Mouse (Mus musculus) right cerebral cortex, postnatal 14 days (tissue): ENCODE results near the gene 5031439G07Rik.

ENCODE experiments used
- DNase-seq: peaks from one replicate; pipeline ENCODE4 v3.0.0; 2022

The 5031439G07Rik gene

GRCm38 (mm10) chr15:84994498-84994897, 6.1 kb upstream of the 5031439G07Rik start:
- no peak for DNase-seq

- no peak for DNase-seq
These were observed 1.4 kb upstream of the 5031439G07Rik start for GRCm38 (mm10) chr15:84989771-84990170.

- DNase-seq, result no peak
These were observed 747 bp upstream of the 5031439G07Rik start for GRCm38 (mm10) chr15:84989098-84989497.

DNA sequence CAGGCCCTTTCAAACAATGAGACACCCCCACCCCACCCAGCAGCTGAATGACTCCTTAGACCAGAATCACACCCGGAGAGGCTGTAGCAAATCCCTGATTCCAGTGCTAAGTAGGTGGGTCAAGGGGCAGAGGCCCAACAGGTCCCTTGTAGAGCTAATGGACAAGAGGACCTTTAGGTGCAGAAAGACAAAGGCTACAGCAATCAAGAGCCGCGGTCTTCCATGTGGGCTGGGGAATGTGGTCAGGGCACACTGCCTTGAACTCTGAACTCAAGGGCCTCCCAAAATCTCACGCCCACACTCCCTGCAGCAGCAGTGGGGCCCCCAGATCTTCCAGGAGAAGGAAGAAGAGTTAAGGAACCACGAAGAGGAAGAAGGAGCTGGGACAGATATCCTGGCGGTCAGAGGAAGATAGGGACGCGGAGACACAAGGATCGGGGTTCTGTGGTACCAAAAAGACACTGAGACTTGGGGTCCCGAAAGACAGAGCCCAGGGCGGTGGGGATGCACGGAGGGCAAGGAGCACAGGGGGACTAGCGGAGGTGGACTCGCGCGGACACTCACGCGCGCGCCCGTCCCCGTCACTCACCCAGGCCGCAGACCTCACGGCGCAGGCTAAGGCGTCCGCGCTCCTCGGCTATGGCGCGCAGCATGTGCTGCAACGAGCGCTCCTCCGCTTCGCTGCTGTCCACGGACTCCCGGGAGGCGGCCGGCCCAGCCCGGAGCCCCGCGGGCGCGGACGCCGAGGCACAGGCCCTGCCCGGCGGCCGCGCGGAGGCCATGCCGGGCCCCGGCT, 1.1 kb downstream of the 5031439G07Rik start:
- peak; percentile 47 for DNase-seq

GRCm38 (mm10) chr15:84986171-84987019, 2.0 kb downstream of the 5031439G07Rik start:
- DNase-seq, result no peak

GRCm38 (mm10) chr15:84985516-84986160, 2.7 kb downstream of the 5031439G07Rik start:
- DNase-seq, result no peak

GRCm38 (mm10) chr15:84983721-84984120, 4.6 kb downstream of the 5031439G07Rik start:
- DNase-seq, result no peak

DNA sequence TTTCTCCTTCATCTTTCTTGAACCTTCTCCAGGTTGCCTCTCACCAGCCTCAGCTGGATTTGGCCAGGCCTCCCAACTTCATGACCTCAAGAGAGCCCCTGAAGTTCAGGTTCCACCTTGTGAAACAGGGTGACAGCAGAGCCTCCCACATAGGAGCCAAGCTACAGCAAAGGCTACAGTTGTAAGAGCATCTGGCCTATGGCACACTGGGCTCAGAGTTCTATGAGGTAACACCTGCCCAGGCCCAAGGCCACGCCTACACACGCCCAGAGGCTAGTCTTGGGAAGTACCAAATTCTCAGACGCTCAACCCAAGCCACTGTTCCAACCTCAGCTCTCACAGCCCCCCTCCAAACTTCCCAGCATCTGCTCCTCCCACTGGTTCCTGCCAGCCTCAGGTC, 5.5 kb downstream of the 5031439G07Rik start:
- DNase-seq, result no peak

GRCm38 (mm10) chr15:84981609-84982313, 6.6 kb downstream of the 5031439G07Rik start:
- no peak for DNase-seq

GRCm38 (mm10) chr15:84975729-84976128, 12.6 kb downstream of the 5031439G07Rik start:
- DNase-seq, result peak; percentile 50

- DNase-seq, result no peak
These were observed 14.8 kb downstream of the 5031439G07Rik start for GRCm38 (mm10) chr15:84973544-84973871.

DNA sequence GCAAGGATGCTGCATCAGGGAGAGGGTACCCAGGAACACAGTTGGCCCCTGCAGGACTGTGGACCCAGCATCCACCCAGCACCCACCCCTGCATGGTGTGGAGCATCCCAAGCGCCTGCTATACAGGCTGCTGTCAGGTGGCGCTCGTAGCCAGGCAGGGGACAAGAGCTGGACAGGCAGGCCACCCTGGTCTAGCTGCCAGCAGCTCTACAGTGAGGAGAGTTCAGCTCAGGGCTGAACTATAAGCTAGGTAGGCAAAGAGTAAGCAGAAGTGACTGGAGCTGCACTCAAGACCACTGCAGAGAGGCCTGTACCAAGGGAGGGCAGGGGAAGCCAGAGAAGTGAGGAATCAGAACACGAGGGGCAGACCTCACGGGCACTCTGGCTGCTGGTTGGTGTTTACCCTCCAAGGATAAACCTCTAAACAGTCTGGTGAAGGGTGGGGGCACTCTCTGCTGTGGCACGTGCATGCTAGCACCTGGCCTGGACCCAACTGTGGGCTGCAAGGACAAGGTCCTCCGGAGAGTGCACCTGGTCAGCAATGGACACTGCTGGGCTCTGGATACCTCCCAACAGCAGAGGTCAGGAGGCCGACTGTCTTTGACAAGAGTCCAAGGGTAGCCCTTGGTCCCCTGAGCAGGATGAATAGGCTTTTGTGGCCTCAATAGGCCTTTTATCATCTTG, 15.3 kb downstream of the 5031439G07Rik start:
- no peak for DNase-seq

GRCm38 (mm10) chr15:84968534-84968933, 19.8 kb downstream of the 5031439G07Rik start:
- no peak for DNase-seq

DNA sequence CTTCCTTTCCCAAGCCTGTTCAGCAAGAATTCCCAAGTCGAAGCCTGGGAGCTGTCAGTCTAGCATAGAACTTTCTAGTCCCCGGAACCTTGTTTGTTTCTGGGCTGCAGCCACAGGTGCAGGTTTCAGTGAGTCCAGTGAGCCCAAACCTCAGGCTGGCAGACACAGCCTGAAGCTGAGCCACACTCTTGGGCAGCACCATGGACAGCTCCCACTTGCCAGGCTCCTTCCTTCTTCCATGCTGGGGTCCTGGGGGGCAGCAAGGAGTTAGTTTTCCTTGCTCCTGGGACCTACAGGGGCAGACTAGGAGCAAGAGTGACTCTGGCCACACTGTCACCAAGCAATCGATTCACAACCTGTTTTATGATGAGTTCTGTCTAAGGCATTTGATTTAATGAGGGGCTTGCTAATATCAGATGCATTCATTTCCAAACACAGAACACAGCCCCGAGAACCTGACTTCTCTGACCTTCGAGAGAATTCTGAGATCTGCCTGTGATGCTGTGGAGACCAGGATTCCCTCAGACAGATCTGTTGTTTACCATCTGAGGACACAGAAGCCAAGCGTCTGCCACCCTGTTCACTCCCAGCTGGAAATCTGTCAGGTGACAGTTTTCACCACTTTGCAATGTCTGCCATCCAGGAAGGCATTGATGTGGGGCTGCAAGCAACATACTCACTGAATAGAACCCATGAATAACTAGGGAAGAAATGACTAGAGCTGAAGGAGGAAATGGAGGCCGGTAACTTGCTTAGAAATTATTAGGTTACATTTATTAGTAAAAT, 22.6 kb downstream of the 5031439G07Rik start:
- DNase-seq, result no peak

GRCm38 (mm10) chr15:84964771-84965170, 23.6 kb downstream of the 5031439G07Rik start:
- DNase-seq, result no peak

GRCm38 (mm10) chr15:84962518-84962917, 25.8 kb downstream of the 5031439G07Rik start:
- no peak for DNase-seq

DNA sequence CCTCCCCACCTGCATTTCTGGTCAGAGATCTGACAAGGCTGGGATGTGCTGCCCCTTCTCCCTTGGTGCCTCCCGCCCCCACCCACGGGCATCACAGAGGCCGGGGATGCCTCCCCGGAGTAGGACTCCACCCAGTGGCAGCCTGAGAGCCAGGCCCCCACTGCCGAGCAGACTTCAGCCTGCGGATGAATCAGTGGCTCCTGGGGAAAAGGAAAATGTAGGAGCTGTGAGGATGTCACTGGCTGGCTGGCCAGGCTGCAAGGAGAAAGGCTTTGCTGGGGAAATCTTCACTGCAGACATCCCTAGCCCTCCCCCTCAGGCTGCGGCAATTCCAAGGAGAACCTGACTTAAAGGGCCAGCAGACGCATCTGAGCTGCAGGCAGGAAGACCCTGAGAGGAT, 27.7 kb downstream of the 5031439G07Rik start:
- DNase-seq, result peak; percentile 65

GRCm38 (mm10) chr15:84959891-84960290, 28.5 kb downstream of the 5031439G07Rik start:
- no peak for DNase-seq

DNA sequence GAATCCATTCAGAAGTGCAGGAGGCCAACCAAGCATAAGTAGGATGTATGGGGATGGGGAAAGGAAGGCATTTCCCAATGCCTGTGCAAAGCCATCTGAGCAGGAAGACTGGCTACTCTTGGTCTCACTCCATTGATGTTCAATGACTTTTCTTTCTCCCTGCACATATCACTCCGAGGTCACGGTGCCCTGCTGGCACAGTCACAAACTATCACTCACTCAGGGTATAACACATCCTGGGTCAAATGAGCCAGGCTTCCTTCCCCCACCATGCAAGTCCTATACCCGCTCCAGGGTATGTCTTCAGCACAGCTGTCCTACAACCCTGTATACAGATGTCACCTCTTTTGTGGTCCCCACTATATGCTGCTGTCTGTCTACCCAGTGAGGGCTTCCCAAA, 30.0 kb downstream of the 5031439G07Rik start:
- DNase-seq, result no peak

GRCm38 (mm10) chr15:84957851-84958250, 30.5 kb downstream of the 5031439G07Rik start:
- DNase-seq, result peak; percentile 65

DNA sequence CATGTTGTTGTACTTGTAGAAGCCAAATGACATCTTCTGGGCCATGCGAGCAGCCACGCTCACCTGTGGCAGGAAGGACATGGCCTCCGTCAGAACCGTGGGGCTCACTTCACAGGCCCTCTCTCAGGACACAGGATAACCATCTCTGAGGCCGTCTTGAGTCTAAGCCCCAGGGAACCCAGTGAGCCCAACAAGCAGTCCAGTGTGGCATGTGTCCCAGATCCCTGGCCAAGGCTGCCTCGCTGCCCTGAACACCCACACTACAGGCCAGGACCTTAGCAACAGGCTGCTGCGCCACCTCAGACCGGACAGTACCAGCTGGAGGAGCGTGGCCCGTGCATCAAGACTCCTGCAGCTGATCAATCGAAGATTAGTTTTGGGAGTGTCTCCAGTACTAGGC, 35.1 kb downstream of the 5031439G07Rik start:
- DNase-seq, result no peak
